In genomic region chr17:68004581-68005330, GRCm38 (mm10) we compare ENCODE assay signal across 8 mouse cellular contexts. TPM values are rescaled to one million over a fixed set of nuclear protein-coding genes. Genes with fewer than 3 reads are reported as not detected.
A peak's percentile ranks its signal among the peaks of the same experiment; 100 is the strongest.
DNase-seq lines count a peak whose midpoint lies in the region; ATAC-seq and TF ChIP-seq lines count a peak whose summit lies in the region.

No protein-coding gene starts in this region.

- 0 out of 2 replicates have a peak, but pooled peaks cover 8% of the 10 kb centered on the region for H3K4me1 ChIP-seq in forebrain, postnatal 0 days (ENCODE audit: insufficient read depth)
- peaks cover 2% of the 10 kb centered on the region; the same call in 1 of the 2 replicates for H3K4me1 ChIP-seq in liver, embryonic 16.5 days (ENCODE audit: control insufficient read depth, low read depth, low read length)
- peaks cover 41% of the 10 kb centered on the region for H3K4me1 ChIP-seq in neural tube, embryonic 13.5 days (replicated peaks)

- peak; percentile 79 for ATAC-seq in forebrain, postnatal 0 days
- peak; percentile 12; the same call in 1 of the 2 replicates for ATAC-seq in liver, embryonic 16.5 days (ENCODE audit: low read depth)
- ATAC-seq in neural tube, embryonic 13.5 days (ENCODE audit: low read depth) = peak; percentile 62

- peak overlapping the region; percentile 68 for H3K4me3 ChIP-seq in forebrain, postnatal 0 days (ENCODE audit: low read depth, low read length)
- peak overlapping the region; percentile 63 for H3K4me3 ChIP-seq in liver, embryonic 16.5 days (ENCODE audit: low read depth, low read length)
- peak overlapping the region; percentile 68 for H3K4me3 ChIP-seq in neural tube, embryonic 13.5 days

- peak overlapping the region; percentile 62 for H3K9ac ChIP-seq in forebrain, postnatal 0 days
- H3K9ac ChIP-seq in liver, embryonic 16.5 days (ENCODE audit: low read depth, low read length) = no peak overlapping the region
- H3K9ac ChIP-seq in neural tube, embryonic 13.5 days = peak overlapping the region; percentile 75

- 6% methylated on average over 10 of the region's 10 CpGs for WGBS in forebrain, postnatal 0 days
- WGBS in liver, embryonic 16.5 days (ENCODE audit: insufficient replicate concordance) = 8% methylated on average over 10 of the region's 10 CpGs
- WGBS in neural tube, embryonic 13.5 days = 7% methylated on average over 10 of the region's 10 CpGs

- no peak for TF ChIP-seq CTCF in forebrain, postnatal 0 days (IDR thresholded peaks at IDR 0.05; ENCODE audit: low read depth)

- peak; percentile 22 for DNase-seq in kidney, postnatal 10 days
- DNase-seq in kidney, adult 8-10 months = no peak
- DNase-seq in forebrain, postnatal 0 days = peak; percentile 66
- DNase-seq in urinary bladder, adult 2 months (ENCODE audit: low spot score) = no peak
- no peak for DNase-seq in spleen, adult 18-20 months
- no peak for DNase-seq in gastrocnemius, postnatal 25 days

- H3K9me3 ChIP-seq in forebrain, postnatal 0 days (ENCODE audit: low read length) = no peaks in the 10 kb centered on the region
- H3K9me3 ChIP-seq in liver, embryonic 16.5 days (replicated peaks; ENCODE audit: control insufficient read depth, low read length) = no peaks in the 10 kb centered on the region
- H3K9me3 ChIP-seq in neural tube, embryonic 13.5 days = no peaks in the 10 kb centered on the region

- H3K36me3 ChIP-seq in forebrain, postnatal 0 days (ENCODE audit: insufficient read depth) = no peaks in the 10 kb centered on the region
- H3K36me3 ChIP-seq in liver, embryonic 16.5 days (ENCODE audit: control insufficient read depth, insufficient read depth) = no peaks in the 10 kb centered on the region
- H3K36me3 ChIP-seq in neural tube, embryonic 13.5 days = no peaks in the 10 kb centered on the region

- H3K27me3 ChIP-seq in forebrain, postnatal 0 days (ENCODE audit: insufficient read depth, low read length) = no peaks in the 10 kb centered on the region
- no peaks in the 10 kb centered on the region; the same call in 1 of the 2 replicates for H3K27me3 ChIP-seq in liver, embryonic 16.5 days (ENCODE audit: control insufficient read depth, insufficient read depth, low read depth, low read length)
- no peaks in the 10 kb centered on the region for H3K27me3 ChIP-seq in neural tube, embryonic 13.5 days

- H3K27ac ChIP-seq in forebrain, postnatal 0 days (ENCODE audit: low read depth, low read length) = peak overlapping the region; percentile 83
- no peak overlapping the region for H3K27ac ChIP-seq in liver, embryonic 16.5 days (ENCODE audit: low read length)
- H3K27ac ChIP-seq in neural tube, embryonic 13.5 days (replicated peaks) = peak overlapping the region; percentile 79

- peak overlapping the region; percentile 87 for H3K4me2 ChIP-seq in forebrain, postnatal 0 days (ENCODE audit: low read depth)
- H3K4me2 ChIP-seq in liver, embryonic 16.5 days (ENCODE audit: low read depth, low read length) = peak overlapping the region; percentile 84
- peak overlapping the region; percentile 79 for H3K4me2 ChIP-seq in neural tube, embryonic 13.5 days

RNA-seq across cellular contexts. Expression of gene Arhgap28, which starts 0.8 kb away (rescaled TPM):
- total RNA-seq in forebrain, postnatal 0 days (2014; rRNA removed) = 8.6 and 8.7 TPM in 2 replicates
- polyA plus RNA-seq in forebrain, postnatal 0 days (2015; fragmentation: Nextera tagmentation; extraction: Ambion mirVana) = 3.6 and 4.2 TPM in 2 replicates
- 0.86 and 1.3 TPM in 2 replicates for polyA plus RNA-seq in liver, embryonic 16.5 days (2015; fragmentation: Nextera tagmentation; extraction: Ambion mirVana)
- 15.1 and 16.8 TPM in 2 replicates for polyA plus RNA-seq in neural tube, embryonic 13.5 days (2015; fragmentation: Nextera tagmentation; extraction: Ambion mirVana)
- 9.3 and 9.7 TPM in 2 replicates for polyA plus RNA-seq in urinary bladder, adult 2 months (2012; rRNA removed)
- 1 to 10 TPM; 1.1 to 1.6 TPM for total RNA-seq in gastrocnemius, postnatal 25 days (2021)

Comparison
In these comparisons a context has a peak if more than half of its experiments do, and no peak if none do; other contexts are left out.
1. DNase-seq: peak in kidney, postnatal 10 days (single experiment) and forebrain, postnatal 0 days (single experiment); none in kidney, adult 8-10 months (0 of 2), urinary bladder, adult 2 months (single experiment), spleen, adult 18-20 months (0 of 2) and gastrocnemius, postnatal 25 days (single experiment).
2. ATAC-seq: peak in every context shown above with its lines; median percentile 79 in forebrain, postnatal 0 days; 62 in neural tube, embryonic 13.5 days; 12 in liver, embryonic 16.5 days.
3. Peak in every context shown above with its lines, with median percentiles within 50 percentile points of each other: H3K4me2 ChIP-seq and H3K4me3 ChIP-seq.